Mouse (Mus musculus) erythroblast, embryonic 14.5 days (primary cell): Measurements from ENCODE around the gene Zfp287. TPM values are rescaled to one million over a fixed set of nuclear protein-coding genes. Genes with fewer than 3 reads are reported as not detected.

Experiments used
- H3K27me3 ChIP-seq: 2 replicates; pipeline ENCODE4 v1.6.1; 2012; ENCODE audit warnings: inconsistent platforms; ENCODE audit not compliant: control insufficient read depth
- H3K36me3 ChIP-seq: 2 replicates; pipeline ENCODE4 v1.6.1; 2012; ENCODE audit warnings: mild to moderate bottlenecking, inconsistent platforms; ENCODE audit not compliant: control insufficient read depth
- H3K4me1 ChIP-seq: 2 replicates; pipeline ENCODE4 v1.6.1; 2012; ENCODE audit warnings: inconsistent platforms; ENCODE audit not compliant: control insufficient read depth
- H3K4me3 ChIP-seq: replicated peaks from 2 replicates; pipeline ENCODE3; 2012; ENCODE audit warnings: moderate library complexity, mild to moderate bottlenecking, inconsistent platforms
- H3K9me3 ChIP-seq: 2 replicates; pipeline ENCODE4 v1.6.1; 2012; ENCODE audit warnings: low read length, inconsistent platforms, mixed read lengths; ENCODE audit not compliant: control insufficient read depth
- GATA1 ChIP-seq: IDR thresholded peaks from 2 replicates; pipeline ENCODE4 v1.6.1; 2012; ENCODE audit warnings: low read length, inconsistent platforms, mixed read lengths
- TAL1 ChIP-seq: IDR thresholded peaks from 3 replicates; pipeline ENCODE4 v1.6.1; 2012; ENCODE audit warnings: low read length, inconsistent platforms, mixed read lengths
- polyA plus RNA-seq: library from polyadenylated mRNA; stranded (reverse); fragments of >175 nt; gene quantifications from 2 replicates; pipeline ENCODE4 v1.2.3, GENCODE M21; 2012

The Zfp287 gene
- polyA plus RNA-seq, 1 experiment: not detected

DNA sequence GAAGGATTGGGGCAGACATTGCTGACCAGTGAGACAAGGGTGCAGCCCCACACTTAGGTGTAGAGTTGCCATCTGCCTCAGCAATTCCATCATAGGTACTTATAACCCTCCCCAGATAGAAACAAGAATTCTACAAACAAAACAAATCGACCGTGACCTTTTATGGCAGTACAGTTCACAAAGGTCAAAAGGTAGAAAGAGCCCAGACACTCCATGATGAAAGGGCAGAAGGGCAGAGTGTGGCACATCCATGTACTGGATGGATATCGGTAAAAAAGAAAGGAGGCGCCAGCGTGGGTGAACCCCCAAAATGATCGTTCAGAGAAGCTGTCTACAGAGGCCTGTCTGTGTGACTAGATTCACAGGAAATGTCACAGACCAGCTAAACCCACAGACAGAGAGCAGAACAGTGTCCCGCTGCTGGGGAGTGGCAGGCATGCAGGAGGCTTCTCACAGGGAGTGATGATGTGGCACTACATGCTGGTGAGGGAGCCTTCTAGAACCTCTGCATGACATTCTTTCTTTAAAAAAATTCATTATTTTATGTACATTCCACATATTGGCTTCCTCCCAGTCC lies 52.8 kb downstream of the Zfp287 start:
- Histone ChIP-seq H3K27me3 (no peaks in the 10 kb centered on the region), H3K4me3 (no peak overlapping the region), H3K4me1 (no peaks in the 10 kb centered on the region; the same call in 1 of the 2 replicates), H3K36me3 (no peaks in the 10 kb centered on the region), H3K9me3 (no peaks in the 10 kb centered on the region)
- TF ChIP-seq GATA1 (no peak), TAL1 (no peak)

DNA sequence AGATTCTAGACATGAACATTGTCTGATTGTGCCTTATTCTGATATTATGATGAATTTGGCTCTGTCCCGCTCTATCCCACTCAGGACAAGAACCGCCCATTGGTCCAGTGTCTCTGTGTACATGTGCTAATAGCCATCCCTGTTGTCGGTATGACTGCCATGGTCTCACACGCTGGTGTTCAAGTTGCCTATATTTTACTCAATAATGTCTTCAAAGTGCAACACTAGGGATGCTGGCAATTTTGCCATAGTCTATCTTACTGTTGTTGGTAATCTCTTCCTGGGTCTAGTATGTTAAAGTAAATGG lies 55.5 kb downstream of the Zfp287 start:
- TF ChIP-seq TAL1 (no peak), GATA1 (no peak)
- H3K27me3 ChIP-seq: no peaks in the 10 kb centered on the region
- no peak overlapping the region for H3K4me3 ChIP-seq
- H3K9me3 ChIP-seq: no peaks in the 10 kb centered on the region
- no peaks in the 10 kb centered on the region; the same call in 1 of the 2 replicates for H3K4me1 ChIP-seq
- H3K36me3 ChIP-seq: no peaks in the 10 kb centered on the region

DNA sequence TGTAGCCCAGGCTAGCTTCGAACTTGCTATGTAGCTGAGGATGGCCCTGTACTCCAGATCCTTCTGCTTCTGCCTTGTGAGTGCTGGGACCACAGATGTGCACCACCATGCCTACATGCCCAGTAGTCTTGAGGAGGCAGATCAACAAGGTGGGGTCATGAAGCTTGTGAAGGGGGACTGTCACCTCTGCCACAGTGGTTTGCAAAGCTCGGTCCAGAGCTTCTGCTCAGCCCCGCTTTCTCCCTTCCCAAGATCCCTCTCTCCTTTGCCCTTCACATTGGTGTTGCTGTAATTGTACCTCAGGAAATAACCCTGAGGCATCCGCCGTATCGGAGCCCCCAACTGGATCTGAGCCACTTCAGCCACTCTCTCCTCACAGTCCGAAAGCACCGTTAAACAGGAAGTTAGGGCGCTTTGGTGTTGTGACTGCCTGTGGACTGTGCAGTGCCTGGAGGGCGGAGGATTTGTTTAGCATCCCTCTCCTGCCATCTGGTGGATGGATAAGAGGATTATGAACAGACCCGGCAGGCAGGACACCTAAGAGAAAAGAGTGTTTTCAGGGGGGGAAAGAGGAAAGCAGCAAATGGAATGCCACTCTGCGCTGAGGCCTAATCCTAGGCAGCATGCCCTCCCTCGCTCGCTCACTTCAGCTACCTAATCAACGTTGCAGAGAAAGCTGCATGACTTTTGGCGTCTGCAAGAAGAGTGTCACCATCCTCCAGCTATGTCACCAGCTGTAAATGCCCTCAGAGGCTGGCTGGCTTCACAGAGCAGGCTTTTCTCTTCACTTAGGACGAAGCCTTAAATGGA lies 56.0 kb downstream of the Zfp287 start:
- H3K4me3 ChIP-seq: peak overlapping the region; percentile 12
- H3K9me3 ChIP-seq: no peaks in the 10 kb centered on the region
- no peaks in the 10 kb centered on the region for H3K27me3 ChIP-seq
- no peaks in the 10 kb centered on the region; the same call in 1 of the 2 replicates for H3K4me1 ChIP-seq
- TF ChIP-seq TAL1: no peak
- TF ChIP-seq GATA1: no peak
- no peaks in the 10 kb centered on the region for H3K36me3 ChIP-seq

DNA sequence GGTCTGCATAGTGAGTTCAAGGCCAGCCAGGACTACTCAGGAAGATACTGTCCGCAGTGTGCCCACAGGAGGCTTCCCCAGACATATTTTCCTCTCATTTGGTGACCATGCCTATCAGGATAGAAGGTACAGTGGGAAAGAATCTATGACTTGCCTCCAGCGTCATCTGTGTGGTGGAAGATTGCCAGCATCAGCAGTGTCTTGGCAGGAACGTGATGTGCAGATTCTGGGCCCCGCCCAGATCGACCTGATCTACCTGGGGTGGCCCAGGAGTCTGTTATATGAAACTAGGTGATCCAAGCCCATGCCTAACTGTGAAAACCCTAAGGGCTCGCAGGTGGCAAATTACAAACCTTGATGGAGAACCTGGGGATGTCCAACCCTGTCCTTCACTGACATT lies 61.7 kb downstream of the Zfp287 start:
- no peaks in the 10 kb centered on the region for H3K4me1 ChIP-seq
- H3K27me3 ChIP-seq: no peaks in the 10 kb centered on the region
- H3K4me3 ChIP-seq: no peak overlapping the region
- TF ChIP-seq GATA1: no peak
- no peak for TF ChIP-seq TAL1
- no peaks in the 10 kb centered on the region for H3K9me3 ChIP-seq
- no peaks in the 10 kb centered on the region; the same call in 1 of the 2 replicates for H3K36me3 ChIP-seq

DNA sequence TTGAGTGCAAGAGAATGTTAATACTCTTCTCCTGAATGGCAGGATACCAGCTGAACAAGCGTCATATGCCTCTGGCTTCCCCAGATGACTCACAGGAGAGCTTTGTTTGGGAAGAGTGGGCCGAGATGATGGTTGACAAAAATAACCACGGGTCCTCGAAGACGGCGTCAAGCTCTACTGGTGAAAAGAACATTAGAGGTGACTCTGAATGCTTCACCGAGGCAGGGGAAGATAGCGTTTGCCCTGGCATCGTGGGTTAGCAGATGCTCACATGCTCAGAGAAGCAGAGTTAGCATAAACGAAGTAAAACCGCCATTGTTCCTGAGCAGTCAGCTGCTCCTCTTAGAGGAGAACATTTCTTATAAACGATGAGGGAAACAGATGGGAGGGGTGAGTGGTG lies 62.2 kb downstream of the Zfp287 start:
- Histone ChIP-seq H3K4me1 (no peaks in the 10 kb centered on the region), H3K36me3 (peaks cover 2% of the 10 kb centered on the region; the same call in 1 of the 2 replicates), H3K9me3 (no peaks in the 10 kb centered on the region), H3K27me3 (no peaks in the 10 kb centered on the region), H3K4me3 (no peak overlapping the region)
- no peak for TF ChIP-seq TAL1
- no peak for TF ChIP-seq GATA1

DNA sequence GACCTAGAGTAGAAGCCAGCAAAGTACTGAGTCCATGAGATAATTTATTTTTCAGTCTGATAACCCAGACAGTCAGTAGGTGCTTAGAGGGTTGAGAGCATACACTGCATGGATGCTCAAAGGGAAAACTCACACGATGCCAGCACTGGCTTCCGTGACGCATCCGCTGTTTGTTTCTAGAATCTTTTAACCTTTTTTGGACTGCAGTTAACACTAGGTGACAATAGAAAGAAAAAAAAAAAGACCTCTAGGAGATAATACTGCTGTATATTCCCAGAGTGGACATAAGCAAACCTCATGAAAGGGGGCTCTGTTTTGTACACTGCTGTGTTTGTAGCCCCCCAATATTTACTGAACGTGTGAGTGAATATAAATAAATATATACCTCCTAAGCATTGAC lies 62.7 kb downstream of the Zfp287 start:
- H3K36me3 ChIP-seq: peaks cover 2% of the 10 kb centered on the region; the same call in 1 of the 2 replicates

DNA sequence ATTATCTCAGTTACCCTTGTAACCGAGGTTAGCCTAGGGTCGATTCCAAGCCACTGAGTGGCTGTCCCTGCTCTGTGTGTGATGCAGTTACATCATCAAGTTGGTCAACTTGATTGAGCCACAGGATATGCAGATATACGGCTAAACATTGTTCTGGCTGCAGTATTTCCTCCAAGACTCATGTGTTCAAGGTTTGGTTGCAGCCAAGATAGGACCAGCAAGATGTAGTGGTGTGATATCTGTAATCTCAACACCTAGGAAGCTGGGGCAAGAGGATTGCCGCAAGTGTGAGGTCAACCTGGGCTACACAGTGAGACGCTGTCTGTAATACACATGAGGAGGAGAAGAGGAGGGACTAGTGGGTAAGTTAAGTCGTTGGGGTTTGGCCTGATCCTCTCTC lies 67.5 kb downstream of the Zfp287 start:
- H3K9me3 ChIP-seq: no peaks in the 10 kb centered on the region
- TF ChIP-seq TAL1 (no peak), GATA1 (no peak)
- no peak overlapping the region for H3K4me3 ChIP-seq
- H3K36me3 ChIP-seq: peaks cover 2% of the 10 kb centered on the region; the same call in 1 of the 2 replicates
- H3K4me1 ChIP-seq: no peaks in the 10 kb centered on the region
- no peaks in the 10 kb centered on the region for H3K27me3 ChIP-seq

More for the DNA sequence above, 62.7 kb downstream of the Zfp287 start:
- H3K4me1 ChIP-seq: no peaks in the 10 kb centered on the region
- TF ChIP-seq GATA1 (no peak), TAL1 (no peak)
- no peak overlapping the region for H3K4me3 ChIP-seq
- H3K9me3 ChIP-seq: no peaks in the 10 kb centered on the region
- H3K27me3 ChIP-seq: no peaks in the 10 kb centered on the region

DNA sequence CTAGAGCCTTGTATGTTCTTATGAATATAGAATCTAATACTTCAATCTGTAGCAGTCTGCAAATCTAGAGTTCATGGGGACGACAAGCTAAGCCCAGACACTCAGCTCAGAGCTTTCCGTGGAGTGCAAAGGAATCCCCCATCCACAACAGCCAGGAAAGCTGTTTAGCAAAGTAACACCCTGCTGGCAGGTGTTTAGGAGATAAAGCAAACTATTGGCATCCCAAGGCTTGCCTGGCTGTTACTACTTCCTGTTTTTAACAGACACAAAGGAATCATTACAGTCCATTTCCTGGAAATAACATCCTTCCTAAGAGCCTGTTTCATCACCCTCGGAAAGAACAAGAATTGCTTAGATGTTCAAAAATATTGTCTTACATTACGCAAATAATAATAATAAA lies 70.8 kb downstream of the Zfp287 start:
- no peaks in the 10 kb centered on the region for H3K4me1 ChIP-seq
- no peaks in the 10 kb centered on the region for H3K27me3 ChIP-seq
- TF ChIP-seq TAL1 (no peak), GATA1 (no peak)
- peaks cover 2% of the 10 kb centered on the region; the same call in 1 of the 2 replicates for H3K36me3 ChIP-seq
- no peaks in the 10 kb centered on the region for H3K9me3 ChIP-seq
- H3K4me3 ChIP-seq: no peak overlapping the region

DNA sequence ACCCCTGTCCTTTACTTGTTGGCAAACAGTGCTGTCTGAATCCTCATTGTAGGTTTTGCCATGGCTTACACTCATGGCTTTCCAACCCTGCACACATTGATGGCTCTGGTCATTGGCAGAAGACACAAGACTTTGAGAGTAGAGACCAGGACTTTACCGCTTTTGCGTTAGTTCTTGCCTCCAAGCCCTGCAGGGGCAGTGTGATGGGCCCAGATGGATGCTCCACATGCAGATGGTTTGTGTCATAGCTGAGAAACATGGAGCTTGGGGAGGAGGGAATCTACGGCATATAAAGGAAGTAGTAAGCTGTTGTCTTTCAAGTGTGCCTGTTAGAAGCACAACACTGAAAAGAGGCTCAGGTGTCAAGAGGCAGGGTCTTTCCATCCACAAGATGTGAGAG lies 79.6 kb downstream of the Zfp287 start:
- TF ChIP-seq GATA1 (no peak), TAL1 (no peak)
- Histone ChIP-seq H3K4me1 (peaks cover 21% of the 10 kb centered on the region), H3K4me3 (no peak overlapping the region), H3K27me3 (peaks cover 11% of the 10 kb centered on the region), H3K36me3 (peaks cover 6% of the 10 kb centered on the region; the same call in 1 of the 2 replicates), H3K9me3 (no peaks in the 10 kb centered on the region)
